ENCODE assay signal across 11 mouse cellular contexts in the genomic region with DNA sequence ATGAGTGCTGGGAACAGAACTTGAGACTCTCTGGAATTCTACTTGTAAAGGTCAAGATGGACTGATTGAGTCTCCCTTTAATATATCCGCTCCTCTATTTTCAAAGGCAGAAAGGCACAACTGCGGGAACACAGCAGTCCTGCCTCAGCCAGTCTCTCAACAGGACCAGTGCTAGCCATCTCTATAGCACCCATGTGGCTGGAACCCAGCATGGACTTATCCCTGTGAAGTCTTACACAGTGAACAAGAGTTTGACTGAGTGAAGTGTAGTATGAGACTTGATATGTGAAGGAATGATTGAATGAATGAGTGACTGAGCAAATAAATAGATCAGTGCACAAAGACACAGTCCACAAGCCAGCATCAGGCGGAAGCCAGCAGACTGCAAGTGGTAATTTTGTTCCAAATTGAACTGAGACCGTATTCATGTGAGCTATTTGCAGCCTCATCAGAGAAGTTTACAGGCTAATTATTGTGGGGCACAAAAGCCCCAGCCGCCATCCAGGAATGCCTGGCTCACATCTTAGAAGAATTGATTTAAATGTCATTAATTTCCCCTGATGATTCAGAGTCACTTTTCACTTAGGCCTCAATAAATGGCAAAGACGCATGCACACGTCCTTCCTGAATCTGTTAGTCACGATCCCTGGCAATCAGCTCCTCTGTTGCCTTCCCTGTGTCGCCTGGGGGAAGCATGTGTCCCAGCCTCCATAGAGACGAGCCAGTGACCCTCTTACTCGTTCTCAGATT.
DNase-seq lines count a peak whose midpoint lies in the region; ATAC-seq and TF ChIP-seq lines count a peak whose summit lies in the region.
"Had no signal": no experiment of that assay in that cellular context is flagged by ENCODE, and none has a peak within 500 bp of the region (broad histone marks: within the 10 kb centered on the region; RNA-seq: fewer than 3 reads in every experiment).

No protein-coding gene starts in this region.

- H3K9me3 ChIP-seq in neural tube, embryonic 13.5 days, result peaks cover 11% of the 10 kb centered on the region
- H3K9me3 ChIP-seq in hindbrain, embryonic 13.5 days, result peaks cover 5% of the 10 kb centered on the region; the same call in 1 of the 2 replicates
- H3K9me3 ChIP-seq in midbrain, postnatal 0 days (ENCODE audit: low read length), result no peaks in the 10 kb centered on the region
- H3K9me3 ChIP-seq: limb, embryonic 15.5 days had no signal

- no peak overlapping the region for H3K4me3 ChIP-seq in neural tube, embryonic 13.5 days
- H3K4me3 ChIP-seq in hindbrain, embryonic 13.5 days, result no peak overlapping the region
- no peak overlapping the region for H3K4me3 ChIP-seq in midbrain, postnatal 0 days (ENCODE audit: low read depth, low read length)
- H3K4me3 ChIP-seq: limb, embryonic 15.5 days; myocyte had no signal

- TF ChIP-seq CTCF in midbrain, postnatal 0 days (IDR thresholded peaks at IDR 0.05), result no peak

- 35% methylated on average over 11 of the region's 11 CpGs for WGBS in neural tube, embryonic 13.5 days
- WGBS in hindbrain, embryonic 13.5 days, result 31% methylated on average over 11 of the region's 11 CpGs
- 44% methylated on average over 11 of the region's 11 CpGs for WGBS in midbrain, postnatal 0 days

- H3K9ac ChIP-seq in neural tube, embryonic 13.5 days, result no peak overlapping the region
- no peak overlapping the region for H3K9ac ChIP-seq in hindbrain, embryonic 13.5 days
- H3K9ac ChIP-seq in midbrain, postnatal 0 days (replicated peaks; ENCODE audit: low read length, poor library complexity, severe bottlenecking), result no peak overlapping the region
- H3K9ac ChIP-seq: limb, embryonic 15.5 days had no signal

- H3K27me3 ChIP-seq in neural tube, embryonic 13.5 days, result no peaks in the 10 kb centered on the region
- H3K27me3 ChIP-seq in hindbrain, embryonic 13.5 days, result peaks cover 6% of the 10 kb centered on the region; the same call in 1 of the 2 replicates
- no peaks in the 10 kb centered on the region for H3K27me3 ChIP-seq in midbrain, postnatal 0 days (ENCODE audit: insufficient read depth, low read length)
- H3K27me3 ChIP-seq: limb, embryonic 15.5 days had no signal

- H3K27ac ChIP-seq in neural tube, embryonic 13.5 days (replicated peaks), result no peak overlapping the region
- no peak overlapping the region for H3K27ac ChIP-seq in hindbrain, embryonic 13.5 days
- H3K27ac ChIP-seq in midbrain, postnatal 0 days (ENCODE audit: low read depth, low read length), result no peak overlapping the region
- H3K27ac ChIP-seq: limb, embryonic 15.5 days had no signal

- peaks cover 43% of the 10 kb centered on the region for H3K4me1 ChIP-seq in neural tube, embryonic 13.5 days (replicated peaks)
- H3K4me1 ChIP-seq in hindbrain, embryonic 13.5 days (replicated peaks), result peaks cover 38% of the 10 kb centered on the region
- H3K4me1 ChIP-seq in midbrain, postnatal 0 days (ENCODE audit: insufficient read depth, low read length), result no peaks in the 10 kb centered on the region

- ATAC-seq in neural tube, embryonic 13.5 days (ENCODE audit: low read depth), result peak; percentile 38; the same call in 1 of the 2 replicates
- peak; percentile 60 for ATAC-seq in hindbrain, embryonic 13.5 days (ENCODE audit: low FRiP score)
- 0 out of 2 replicates have a peak, but pooled peaks have one; percentile 31 for ATAC-seq in midbrain, postnatal 0 days (ENCODE audit: low FRiP score)
- ATAC-seq in erythroid progenitor cell, adult 5-6 weeks (replicated peaks; ENCODE audit: low FRiP score, poor library complexity, severe bottlenecking), result no peak
- ATAC-seq: lung, postnatal 0 days had no signal

- peak; percentile 20 for DNase-seq in adrenal gland, postnatal 14 days
- DNase-seq in adrenal gland, postnatal 25 days, result no peak
- no peak for DNase-seq in neural tube, embryonic 10.5 days (ENCODE audit: extremely low spot score, low spot score)
- peak; percentile 55 for DNase-seq in midbrain, postnatal 0 days (ENCODE audit: low spot score)
- no peak for DNase-seq in MN1 (ENCODE audit: low spot score)

- H3K36me3 ChIP-seq in neural tube, embryonic 13.5 days, result no peaks in the 10 kb centered on the region
- H3K36me3 ChIP-seq in hindbrain, embryonic 13.5 days, result no peaks in the 10 kb centered on the region
- H3K36me3 ChIP-seq in midbrain, postnatal 0 days (ENCODE audit: insufficient read depth, low read length), result no peaks in the 10 kb centered on the region
- H3K36me3 ChIP-seq: limb, embryonic 15.5 days had no signal

- H3K4me2 ChIP-seq in neural tube, embryonic 13.5 days, result no peak overlapping the region
- H3K4me2 ChIP-seq in hindbrain, embryonic 13.5 days, result no peak overlapping the region
- H3K4me2 ChIP-seq in midbrain, postnatal 0 days (ENCODE audit: low read depth, low read length, poor library complexity, severe bottlenecking), result no peak overlapping the region
- H3K4me2 ChIP-seq: limb, embryonic 15.5 days had no signal

Comparison
In these comparisons a context has a peak if more than half of its experiments do, and no peak if none do; other contexts are left out.
1. DNase-seq: peak in adrenal gland, postnatal 14 days (single experiment) and midbrain, postnatal 0 days (single experiment); none in adrenal gland, postnatal 25 days (single experiment), neural tube, embryonic 10.5 days (single experiment) and MN1 (single experiment).